Mouse (Mus musculus) liver, embryonic 14.5 days (tissue): ENCODE measurements around the gene Zfp651. TPM values are rescaled to one million over a fixed set of nuclear protein-coding genes. Genes with fewer than 3 reads are reported as not detected.

Experiments
- ATAC-seq: fragments of 200-750 bp; cut with Nextera tagmentation; 2 replicates; pipeline ENCODE4 v1.8.0; 2017; ENCODE audit warnings: moderate number of reproducible peaks, mild to moderate bottlenecking, moderate library complexity; ENCODE audit not compliant: insufficient read depth
- DNase-seq, 3 experiments: peaks; one replicate each; pipeline ENCODE4 v3.0.0-alpha.2; 2012 to 2013; ENCODE audit warnings: low read depth in 3 of 3, low spot score in 3 of 3
- H3K27ac ChIP-seq: fragments of 300-500 bp; sonication (generic); 2 replicates; pipeline ENCODE4 v1.5.1; 2014; ENCODE audit warnings: moderate library complexity, mild to moderate bottlenecking, control low read depth, inconsistent platforms
- H3K27me3 ChIP-seq: fragments of 300-500 bp; sonication (generic); 2 replicates; pipeline ENCODE4 v1.6.1; 2014; ENCODE audit warnings: mild to moderate bottlenecking, low read length, moderate library complexity; ENCODE audit not compliant: control insufficient read depth, insufficient read depth
- H3K36me3 ChIP-seq: fragments of 300-500 bp; sonication (generic); replicated peaks from 2 replicates; pipeline ENCODE4 v1.6.1; 2014; ENCODE audit warnings: low read depth; ENCODE audit not compliant: control insufficient read depth, insufficient read depth
- H3K4me1 ChIP-seq, 2 experiments: fragments of 200-500 bp in 1 of 2; fragments of 300-500 bp in 1 of 2; sonication (generic) in 1 of 2; replicated peaks; 2 replicates each; pipeline ENCODE4 v1.6.1; 2012 to 2014; ENCODE audit warnings: antibody characterized with exemption in 1 of 2, inconsistent platforms in 1 of 2, low read length in 1 of 2; ENCODE audit not compliant: control insufficient read depth in 2 of 2, insufficient read depth in 2 of 2
- H3K4me2 ChIP-seq: fragments of 300-500 bp; sonication (generic); 2 replicates; pipeline ENCODE4 v1.6.1; 2014; ENCODE audit warnings: low read depth, mild to moderate bottlenecking, control low read depth, moderate library complexity
- H3K4me3 ChIP-seq, 2 experiments: fragments of 200-500 bp in 1 of 2; fragments of 300-500 bp in 1 of 2; sonication (generic) in 1 of 2; 2 replicates each; pipeline ENCODE4 v1.5.1; 2012 to 2014; ENCODE audit warnings: low read depth in 2 of 2, low read length in 2 of 2, mild to moderate bottlenecking in 2 of 2, control low read depth in 1 of 2, inconsistent platforms in 1 of 2, moderate library complexity in 1 of 2; ENCODE audit not compliant: insufficient read depth in 1 of 2
- H3K9ac ChIP-seq: fragments of 300-500 bp; sonication (generic); replicated peaks from 2 replicates; pipeline ENCODE4 v1.6.1; 2014; ENCODE audit warnings: mild to moderate bottlenecking, control low read depth, moderate library complexity
- H3K9me3 ChIP-seq: fragments of 300-500 bp; sonication (generic); 2 replicates; pipeline ENCODE4 v1.6.1; 2016; ENCODE audit warnings: low read length, mixed read lengths; ENCODE audit not compliant: control insufficient read depth
- CTCF ChIP-seq: IDR thresholded peaks from 2 replicates; pipeline ENCODE4 v1.5.1; 2016; ENCODE audit warnings: antibody characterized with exemption, low read depth, control low read depth
- EP300 ChIP-seq: IDR thresholded peaks from 2 replicates; pipeline ENCODE4 v1.6.1; 2016; ENCODE audit warnings: antibody characterized with exemption, low read depth
- whole genome bisulfite sequencing: fragments of 180-500 bp; shearing (Covaris S2); extraction: QIAGEN DNeasy Blood & Tissue Kit; methylation state at CpG from one replicate; pipeline ENCODE4 v1.1.7; 2014; ENCODE audit not compliant: insufficient replicate concordance; 5-methylcytosine and 5-hydroxymethylcytosine counted together
- polyA plus RNA-seq, 2 experiments: library from polyadenylated mRNA; depleted of rRNA in 1 of 2; stranded (reverse) in 1 of 2; unstranded in 1 of 2; fragments of >200 nt; fragmentation: Nextera tagmentation in 1 of 2; extraction: Ambion mirVana in 1 of 2; gene quantifications; 2 replicates each; pipeline versions ENCODE4 v1.2.1 to v1.2.3; 2012 to 2014

Zfp651 gene
- polyA plus RNA-seq, 2 experiments = 0.52 to 2.3 TPM

GRCm38 (mm10) chr9:121757432-121757831, 1.7 kb upstream of the Zfp651 start:
- WGBS = 24% methylated on average over 3 of the region's 3 CpGs
- Histone ChIP-seq H3K9me3 (no peaks in the 10 kb centered on the region), H3K36me3 (peaks cover 32% of the 10 kb centered on the region), H3K4me3 (no peak overlapping the region), H3K9ac (no peak overlapping the region), H3K27me3 (peaks cover 33% of the 10 kb centered on the region), H3K4me2 (no peak overlapping the region), H3K27ac (no peak overlapping the region), H3K4me1 (0 out of 4 replicates have a peak, but pooled peaks cover 0 to 3% of the 10 kb centered on the region in 2 experiments)
- TF ChIP-seq CTCF (no peak), EP300 (no peak)
- no peak for DNase-seq
- ATAC-seq = no peak

DNA sequence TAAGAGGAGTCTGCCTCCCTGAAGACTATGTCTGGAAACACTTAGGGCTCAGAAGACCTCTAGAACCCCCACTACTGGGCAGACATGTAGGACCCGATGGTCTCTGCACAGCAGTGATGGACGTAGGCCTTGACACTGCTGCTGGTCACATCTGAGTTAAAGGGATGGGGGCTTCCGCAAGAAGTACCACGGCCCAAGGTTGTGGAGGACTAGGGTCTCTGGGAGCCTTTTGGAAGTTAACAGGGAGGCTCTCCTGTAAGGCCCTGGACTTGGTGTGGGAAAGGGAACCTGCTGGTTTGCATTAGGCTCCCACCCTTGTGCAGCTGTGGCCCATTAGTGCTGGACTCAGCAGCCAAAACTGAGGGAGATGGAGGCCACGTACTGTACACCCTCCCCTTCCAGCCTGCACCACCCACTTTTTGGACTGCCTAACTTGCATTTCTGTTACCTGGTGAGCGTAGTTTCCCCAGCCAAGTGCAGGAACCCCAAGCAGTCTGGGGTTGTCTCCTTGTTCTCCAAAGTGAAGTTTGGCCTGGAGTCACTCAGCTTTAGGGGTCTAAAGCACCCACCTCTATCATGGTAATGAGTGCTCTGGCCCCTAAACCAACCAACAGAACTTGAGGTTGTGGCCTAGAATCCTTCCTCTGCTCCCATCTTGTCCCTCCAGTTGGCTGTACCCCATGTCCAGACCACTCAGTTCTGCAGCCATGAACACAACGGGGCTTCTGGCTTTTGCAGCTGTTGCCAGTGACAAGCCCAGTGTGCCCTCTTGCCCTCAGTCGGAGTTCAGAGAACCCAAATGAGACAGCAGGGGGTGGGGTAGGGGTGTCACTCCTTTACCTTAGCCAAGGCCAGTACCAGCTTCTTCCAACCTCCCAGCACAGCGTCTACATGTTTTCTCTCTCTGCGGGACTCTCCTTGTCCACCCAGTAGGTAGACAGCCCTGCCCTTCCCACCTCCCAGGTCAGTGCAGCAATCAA, 1.0 kb upstream of the Zfp651 start:
- no peak overlapping the region for H3K4me3 ChIP-seq

DNA sequence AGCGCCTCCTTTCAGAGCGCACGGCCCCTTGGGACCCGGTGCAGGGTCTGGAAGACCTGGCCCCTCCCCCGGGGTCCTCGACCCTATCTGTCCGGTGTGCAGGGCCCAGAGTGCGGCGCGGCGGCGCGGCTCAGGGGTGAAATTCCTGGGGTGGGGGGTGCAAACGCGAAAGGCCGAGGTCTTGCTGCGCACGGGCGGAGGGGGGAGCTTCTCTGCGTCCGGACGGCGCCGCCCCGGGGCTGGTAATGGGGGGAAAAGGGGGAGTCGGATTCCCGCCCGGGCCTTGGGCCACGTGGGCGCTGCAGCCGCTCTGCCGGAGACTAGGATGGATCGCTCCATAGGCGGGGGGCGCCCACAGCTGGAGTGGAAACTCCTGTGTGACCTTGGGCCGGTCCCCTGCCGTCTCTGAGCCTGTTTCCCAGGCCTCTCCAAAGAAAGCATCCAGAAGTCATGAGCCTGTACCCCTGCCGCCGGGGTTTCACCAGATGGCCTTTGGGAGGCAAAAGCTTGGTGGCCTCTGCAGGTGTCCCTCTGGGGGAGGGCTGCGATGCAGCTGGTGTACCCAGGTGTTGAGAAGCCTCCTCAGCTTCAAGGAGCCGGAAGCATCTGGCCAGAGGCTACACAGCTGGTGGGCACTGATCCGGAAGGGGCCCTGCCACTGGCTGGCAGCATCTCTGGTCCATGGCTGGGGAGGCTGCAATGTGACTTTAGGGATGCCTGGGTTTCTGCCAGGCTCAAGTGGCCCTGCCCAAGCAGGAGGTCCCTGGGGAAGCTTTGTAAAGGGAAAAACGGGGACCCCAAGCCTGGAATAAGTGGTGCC, 1.4 kb downstream of the Zfp651 start:
- Histone ChIP-seq H3K27me3 (peaks cover 33% of the 10 kb centered on the region), H3K4me2 (peak overlapping the region; percentile 64), H3K4me3 (peak overlapping the region; percentile 46 to 56), H3K9ac (peak overlapping the region; percentile 32), H3K36me3 (peaks cover 7% of the 10 kb centered on the region; the same call in 1 of the 2 replicates), H3K4me1 (0 out of 4 replicates have a peak, but pooled peaks cover 0 to 3% of the 10 kb centered on the region in 2 experiments), H3K27ac (no peak overlapping the region), H3K9me3 (no peaks in the 10 kb centered on the region)
- no peak for TF ChIP-seq CTCF
- TF ChIP-seq EP300 = no peak
- DNase-seq (no peak), ATAC-seq (peak; percentile 16; the same call in 1 of the 2 replicates)
- 2% methylated on average over 43 of the region's 43 CpGs for WGBS

More for the DNA sequence above, 1.0 kb upstream of the Zfp651 start:
- no peak for DNase-seq
- Histone ChIP-seq H3K27me3 (peaks cover 33% of the 10 kb centered on the region), H3K9ac (no peak overlapping the region), H3K27ac (no peak overlapping the region), H3K36me3 (peaks cover 27% of the 10 kb centered on the region), H3K9me3 (no peaks in the 10 kb centered on the region), H3K4me2 (peak overlapping the region; percentile 64), H3K4me1 (0 out of 4 replicates have a peak, but pooled peaks cover 0 to 3% of the 10 kb centered on the region in 2 experiments)
- TF ChIP-seq EP300 = no peak
- no peak for TF ChIP-seq CTCF
- WGBS = 58% methylated on average over 10 of the region's 10 CpGs
- no peak for ATAC-seq

DNA sequence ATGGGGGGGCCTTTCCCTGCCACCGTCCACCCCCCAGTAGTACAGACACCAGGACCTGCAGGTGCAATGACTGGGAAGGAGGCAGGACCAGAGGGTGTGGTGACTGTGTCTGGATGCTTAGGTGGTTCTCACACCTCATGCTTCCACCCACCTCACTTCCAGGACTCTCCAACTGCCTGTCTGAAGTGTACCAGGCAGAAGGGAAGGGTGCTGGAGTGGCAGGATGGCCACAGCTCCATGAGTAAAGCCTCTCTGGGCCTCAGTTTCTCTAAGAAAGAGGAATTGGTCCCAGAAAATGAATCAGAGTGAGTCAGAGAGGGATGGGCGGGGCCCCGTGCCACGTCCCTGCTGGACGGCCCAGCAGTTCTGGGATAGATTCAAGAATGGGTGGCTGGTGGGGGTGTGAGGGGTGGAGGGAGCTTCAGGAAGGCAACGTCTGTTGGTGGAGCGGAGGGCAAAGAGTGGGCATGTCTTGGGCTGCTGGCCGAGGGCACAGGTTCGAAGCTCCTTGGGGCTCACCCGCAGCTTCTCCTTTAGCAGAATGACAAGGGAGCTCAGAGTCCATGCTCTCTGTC, 2.0 kb downstream of the Zfp651 start:
- TF ChIP-seq EP300 = no peak
- DNase-seq (no peak), ATAC-seq (no peak)
- 0 out of 4 replicates have a peak, but pooled peaks cover 0 to 3% of the 10 kb centered on the region in 2 experiments for H3K4me1 ChIP-seq
- no peak overlapping the region for H3K27ac ChIP-seq
- WGBS = 61% methylated on average over 10 of the region's 10 CpGs
- H3K27me3 ChIP-seq = peaks cover 33% of the 10 kb centered on the region
- H3K9me3 ChIP-seq = no peaks in the 10 kb centered on the region
- no peak overlapping the region for H3K4me3 ChIP-seq
- H3K36me3 ChIP-seq = peaks cover 1% of the 10 kb centered on the region; the same call in 1 of the 2 replicates
- no peak overlapping the region for H3K9ac ChIP-seq
- H3K4me2 ChIP-seq = no peak overlapping the region
